Mouse (Mus musculus) spleen, adult 2 months (tissue): ENCODE data around the gene Numa1.

Source experiments
- CTCF ChIP-seq: fragments of 200-500 bp; IDR thresholded peaks from 2 replicates; pipeline ENCODE4 v1.5.1; 2011; ENCODE audit warnings: mild to moderate bottlenecking, inconsistent platforms; ENCODE audit not compliant: insufficient read depth, insufficient read length, insufficient replicate concordance; ENCODE audit errors: extremely low read depth
- POLR2A ChIP-seq: fragments of 200-500 bp; IDR thresholded peaks from 2 replicates; pipeline ENCODE4 v1.6.1; 2011; ENCODE audit warnings: low read depth, low read length, inconsistent platforms

DNA sequence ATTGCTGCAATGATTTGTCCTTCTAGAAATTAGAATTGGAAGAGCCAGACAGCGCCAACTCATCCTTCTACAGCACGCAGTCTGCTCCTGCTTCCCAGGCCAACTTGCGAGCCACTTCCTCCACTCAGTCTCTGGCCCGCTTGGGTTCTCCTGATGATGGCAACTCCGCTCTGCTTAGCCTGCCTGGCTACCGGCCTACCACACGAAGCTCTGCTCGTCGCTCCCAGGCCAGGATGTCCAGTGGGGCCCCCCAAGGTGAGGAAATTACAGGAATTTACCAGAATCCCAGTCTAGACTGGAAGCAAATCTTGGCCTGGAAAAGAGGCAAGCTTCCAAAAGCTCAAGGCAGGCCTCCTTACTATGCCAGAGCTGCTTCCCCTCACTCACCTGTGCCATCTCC lies 77.9 kb downstream of the Numa1 start:
- TF ChIP-seq CTCF, result no peak
- no peak for TF ChIP-seq POLR2A
